Mouse (Mus musculus) kidney, adult 8-10 months (tissue): Measurements from ENCODE around the gene Gm16253.

ENCODE experiments used
- DNase-seq, 2 experiments: peaks; one replicate each; pipeline ENCODE4 v3.0.0; 2022

Gm16253 gene

GRCm38 (mm10) chr3:96575272-96575984 is 1.4 kb upstream of the Gm16253 start:
- peak; percentile 87 to 91 for DNase-seq

GRCm38 (mm10) chr3:96576005-96576658 is 652 bp upstream of the Gm16253 start:
- DNase-seq = peak; percentile 88 to 89

GRCm38 (mm10) chr3:96577566-96577965 is 782 bp downstream of the Gm16253 start:
- DNase-seq = no peak

GRCm38 (mm10) chr3:96578561-96579238 is 1.9 kb downstream of the Gm16253 start:
- no peak for DNase-seq

GRCm38 (mm10) chr3:96579239-96579750 is 2.5 kb downstream of the Gm16253 start:
- DNase-seq = no peak

GRCm38 (mm10) chr3:96579885-96580454 is 3.2 kb downstream of the Gm16253 start:
- DNase-seq = peak; percentile 84 to 89

GRCm38 (mm10) chr3:96581141-96581540 is 4.4 kb downstream of the Gm16253 start:
- DNase-seq = no peak

- DNase-seq = no peak
Observed at GRCm38 (mm10) chr3:96581771-96582515, 5.2 kb downstream of the Gm16253 start.

- no peak for DNase-seq
Observed at GRCm38 (mm10) chr3:96583386-96583785, 6.6 kb downstream of the Gm16253 start.

- DNase-seq = no peak
Observed at GRCm38 (mm10) chr3:96590657-96591056, 13.9 kb downstream of the Gm16253 start.

- DNase-seq = no peak
Observed at GRCm38 (mm10) chr3:96593374-96593773, 16.6 kb downstream of the Gm16253 start.

GRCm38 (mm10) chr3:96593790-96594560 is 17.2 kb downstream of the Gm16253 start, which contains the start of gene Polr3gl:
Gene Polr3gl (minus strand): TSS chr3:96594181.
- DNase-seq = peak; percentile 94 to 95

GRCm38 (mm10) chr3:96594851-96595250 is 18.1 kb downstream of the Gm16253 start:
- DNase-seq = no peak

GRCm38 (mm10) chr3:96595661-96596060 is 18.9 kb downstream of the Gm16253 start:
- DNase-seq = no peak

GRCm38 (mm10) chr3:96596228-96596707 is 19.5 kb downstream of the Gm16253 start, which contains the start of gene Ankrd34a:
Gene Ankrd34a (plus strand): TSS chr3:96596636.
- no peak for DNase-seq

- DNase-seq = no peak
Observed at GRCm38 (mm10) chr3:96596855-96597254, 20.1 kb downstream of the Gm16253 start.

GRCm38 (mm10) chr3:96597435-96597891 is 20.7 kb downstream of the Gm16253 start:
- DNase-seq = no peak

- DNase-seq = peak in 1 of 2 experiments; percentile 45
Observed at GRCm38 (mm10) chr3:96598156-96599068, 21.6 kb downstream of the Gm16253 start.

- DNase-seq = no peak
Observed at GRCm38 (mm10) chr3:96599069-96599393, 22.2 kb downstream of the Gm16253 start.

GRCm38 (mm10) chr3:96599411-96599810 is 22.6 kb downstream of the Gm16253 start:
- DNase-seq = no peak
